Mouse (Mus musculus): ENCODE measurements at regions not wholly inside any gene's neighbourhood (a gene's known extent, or its start where the extent isn't known, plus 50 kb on each side); places are given as distances from the start of the nearest gene placed in this dataset.

- Histone ChIP-seq H3K9ac (replicated peaks; ENCODE audit: low read depth, low read length) (no peak overlapping the region), H3K36me3 (ENCODE audit: control insufficient read depth, insufficient read depth, low read length) (no peaks in the 10 kb centered on the region), H3K4me2 (ENCODE audit: low read depth, low read length) (no peak overlapping the region), H3K27ac (ENCODE audit: low read depth, low read length) (no peak overlapping the region), H3K4me1 (ENCODE audit: control insufficient read depth, insufficient read depth, low read length) (no peaks in the 10 kb centered on the region), H3K4me3 (ENCODE audit: low read depth, low read length) (no peak overlapping the region), H3K9me3 (ENCODE audit: control insufficient read depth, low read length) (no peaks in the 10 kb centered on the region), H3K27me3 (ENCODE audit: control insufficient read depth, insufficient read depth, low read length) (no peaks in the 10 kb centered on the region)
- no peak for ATAC-seq (ENCODE audit: low read depth)
- WGBS: 95% methylated on average over 7 of the region's 7 CpGs
Measured at GRCm38 (mm10) chr13:42392701-42393100, 91.4 kb downstream of the Edn1 start.

GRCm38 (mm10) chr13:42394572-42394971, 93.3 kb downstream of the Edn1 start:
- no peaks in the 10 kb centered on the region for H3K27me3 ChIP-seq (ENCODE audit: control insufficient read depth, insufficient read depth, low read length)
- H3K9me3 ChIP-seq (ENCODE audit: control insufficient read depth, low read length): no peaks in the 10 kb centered on the region
- no peak for ATAC-seq (ENCODE audit: low read depth)
- no peaks in the 10 kb centered on the region for H3K4me1 ChIP-seq (ENCODE audit: control insufficient read depth, insufficient read depth, low read length)
- no peak overlapping the region for H3K9ac ChIP-seq (replicated peaks; ENCODE audit: low read depth, low read length)
- no peaks in the 10 kb centered on the region for H3K36me3 ChIP-seq (ENCODE audit: control insufficient read depth, insufficient read depth, low read length)
- 71% methylated on average over 2 of the region's 2 CpGs for WGBS
- H3K27ac ChIP-seq (ENCODE audit: low read depth, low read length): no peak overlapping the region
- H3K4me2 ChIP-seq (ENCODE audit: low read depth, low read length): no peak overlapping the region
- H3K4me3 ChIP-seq (ENCODE audit: low read depth, low read length): no peak overlapping the region

GRCm38 (mm10) chr13:42401513-42401912, 100.2 kb downstream of the Edn1 start:
- H3K27me3 ChIP-seq (ENCODE audit: control insufficient read depth, insufficient read depth, low read length): no peaks in the 10 kb centered on the region
- no peak for ATAC-seq (ENCODE audit: low read depth)

GRCm38 (mm10) chr13:42403231-42404020, 102.2 kb downstream of the Edn1 start:
- no peak overlapping the region for H3K4me2 ChIP-seq (ENCODE audit: low read depth, low read length)
- no peaks in the 10 kb centered on the region for H3K9me3 ChIP-seq (ENCODE audit: control insufficient read depth, low read length)
- no peaks in the 10 kb centered on the region for H3K36me3 ChIP-seq (ENCODE audit: control insufficient read depth, insufficient read depth, low read length)
- no peak overlapping the region for H3K4me3 ChIP-seq (ENCODE audit: low read depth, low read length)
- H3K27me3 ChIP-seq (ENCODE audit: control insufficient read depth, insufficient read depth, low read length): no peaks in the 10 kb centered on the region
- no peak overlapping the region for H3K27ac ChIP-seq (ENCODE audit: low read depth, low read length)
- WGBS: 91% methylated on average over 3 of the region's 3 CpGs
- no peak for ATAC-seq (ENCODE audit: low read depth)
- no peaks in the 10 kb centered on the region for H3K4me1 ChIP-seq (ENCODE audit: control insufficient read depth, insufficient read depth, low read length)
- H3K9ac ChIP-seq (replicated peaks; ENCODE audit: low read depth, low read length): no peak overlapping the region

More at GRCm38 (mm10) chr13:42401513-42401912, 100.2 kb downstream of the Edn1 start:
- no peak overlapping the region for H3K4me3 ChIP-seq (ENCODE audit: low read depth, low read length)
- 44% methylated on average over 2 of the region's 2 CpGs for WGBS
- no peaks in the 10 kb centered on the region for H3K36me3 ChIP-seq (ENCODE audit: control insufficient read depth, insufficient read depth, low read length)
- H3K27ac ChIP-seq (ENCODE audit: low read depth, low read length): no peak overlapping the region
- H3K9me3 ChIP-seq (ENCODE audit: control insufficient read depth, low read length): no peaks in the 10 kb centered on the region
- H3K4me1 ChIP-seq (ENCODE audit: control insufficient read depth, insufficient read depth, low read length): no peaks in the 10 kb centered on the region
- no peak overlapping the region for H3K9ac ChIP-seq (replicated peaks; ENCODE audit: low read depth, low read length)
- H3K4me2 ChIP-seq (ENCODE audit: low read depth, low read length): no peak overlapping the region

- Histone ChIP-seq H3K9ac (replicated peaks; ENCODE audit: low read depth, low read length) (no peak overlapping the region), H3K36me3 (ENCODE audit: control insufficient read depth, insufficient read depth, low read length) (no peaks in the 10 kb centered on the region), H3K9me3 (ENCODE audit: control insufficient read depth, low read length) (no peaks in the 10 kb centered on the region), H3K27ac (ENCODE audit: low read depth, low read length) (no peak overlapping the region), H3K4me1 (ENCODE audit: control insufficient read depth, insufficient read depth, low read length) (no peaks in the 10 kb centered on the region), H3K27me3 (ENCODE audit: control insufficient read depth, insufficient read depth, low read length) (no peaks in the 10 kb centered on the region), H3K4me2 (ENCODE audit: low read depth, low read length) (no peak overlapping the region), H3K4me3 (ENCODE audit: low read depth, low read length) (no peak overlapping the region)
- WGBS: 86% methylated on average over 1 of the region's 1 CpGs
- no peak for ATAC-seq (ENCODE audit: low read depth)
Measured at GRCm38 (mm10) chr13:42412652-42413282, 111.5 kb downstream of the Edn1 start.

- Histone ChIP-seq H3K36me3 (ENCODE audit: control insufficient read depth, insufficient read depth, low read length) (no peaks in the 10 kb centered on the region), H3K9me3 (ENCODE audit: control insufficient read depth, low read length) (no peaks in the 10 kb centered on the region), H3K4me1 (ENCODE audit: control insufficient read depth, insufficient read depth, low read length) (no peaks in the 10 kb centered on the region), H3K4me2 (ENCODE audit: low read depth, low read length) (no peak overlapping the region), H3K4me3 (ENCODE audit: low read depth, low read length) (no peak overlapping the region), H3K27me3 (ENCODE audit: control insufficient read depth, insufficient read depth, low read length) (no peaks in the 10 kb centered on the region), H3K27ac (ENCODE audit: low read depth, low read length) (no peak overlapping the region), H3K9ac (replicated peaks; ENCODE audit: low read depth, low read length) (no peak overlapping the region)
- ATAC-seq (ENCODE audit: low read depth): no peak
- WGBS: 15% methylated on average over 1 of the region's 1 CpGs
Measured at GRCm38 (mm10) chr13:42446921-42447320, 145.6 kb downstream of the Edn1 start.

- WGBS: 76% methylated on average over 5 of the region's 5 CpGs
Measured at GRCm38 (mm10) chr13:42453665-42454064, 152.4 kb downstream of the Edn1 start.

GRCm38 (mm10) chr13:42459892-42460291, 158.6 kb downstream of the Edn1 start:
- no peak overlapping the region for H3K9ac ChIP-seq (replicated peaks; ENCODE audit: low read depth, low read length)
- H3K9me3 ChIP-seq (ENCODE audit: control insufficient read depth, low read length): no peaks in the 10 kb centered on the region
- no peak overlapping the region for H3K27ac ChIP-seq (ENCODE audit: low read depth, low read length)
- no peak for ATAC-seq (ENCODE audit: low read depth)
- no peak overlapping the region for H3K4me2 ChIP-seq (ENCODE audit: low read depth, low read length)
- H3K27me3 ChIP-seq (ENCODE audit: control insufficient read depth, insufficient read depth, low read length): no peaks in the 10 kb centered on the region
- H3K36me3 ChIP-seq (ENCODE audit: control insufficient read depth, insufficient read depth, low read length): no peaks in the 10 kb centered on the region
- 87% methylated on average over 3 of the region's 3 CpGs for WGBS
- no peaks in the 10 kb centered on the region for H3K4me1 ChIP-seq (ENCODE audit: control insufficient read depth, insufficient read depth, low read length)
- H3K4me3 ChIP-seq (ENCODE audit: low read depth, low read length): no peak overlapping the region

More at GRCm38 (mm10) chr13:42453665-42454064, 152.4 kb downstream of the Edn1 start:
- no peak for ATAC-seq (ENCODE audit: low read depth)
- Histone ChIP-seq H3K9ac (replicated peaks; ENCODE audit: low read depth, low read length) (no peak overlapping the region), H3K36me3 (ENCODE audit: control insufficient read depth, insufficient read depth, low read length) (no peaks in the 10 kb centered on the region), H3K4me3 (ENCODE audit: low read depth, low read length) (no peak overlapping the region), H3K4me2 (ENCODE audit: low read depth, low read length) (no peak overlapping the region), H3K27me3 (ENCODE audit: control insufficient read depth, insufficient read depth, low read length) (no peaks in the 10 kb centered on the region), H3K27ac (ENCODE audit: low read depth, low read length) (no peak overlapping the region), H3K4me1 (ENCODE audit: control insufficient read depth, insufficient read depth, low read length) (no peaks in the 10 kb centered on the region), H3K9me3 (ENCODE audit: control insufficient read depth, low read length) (no peaks in the 10 kb centered on the region)

GRCm38 (mm10) chr13:42478825-42479224, 177.5 kb downstream of the Edn1 start:
- H3K9ac ChIP-seq (replicated peaks; ENCODE audit: low read depth, low read length): no peak overlapping the region
- WGBS: 91% methylated on average over 3 of the region's 3 CpGs

More at GRCm38 (mm10) chr13:42478825-42479224, 177.5 kb downstream of the Edn1 start:
- H3K4me3 ChIP-seq (ENCODE audit: low read depth, low read length): no peak overlapping the region
- no peak for ATAC-seq (ENCODE audit: low read depth)
- no peaks in the 10 kb centered on the region for H3K27me3 ChIP-seq (ENCODE audit: control insufficient read depth, insufficient read depth, low read length)
- H3K4me2 ChIP-seq (ENCODE audit: low read depth, low read length): no peak overlapping the region
- no peaks in the 10 kb centered on the region for H3K4me1 ChIP-seq (ENCODE audit: control insufficient read depth, insufficient read depth, low read length)
- no peaks in the 10 kb centered on the region for H3K36me3 ChIP-seq (ENCODE audit: control insufficient read depth, insufficient read depth, low read length)
- H3K27ac ChIP-seq (ENCODE audit: low read depth, low read length): no peak overlapping the region
- no peaks in the 10 kb centered on the region for H3K9me3 ChIP-seq (ENCODE audit: control insufficient read depth, low read length)

All from neural tube, embryonic 14.5 days (tissue).